Comparison of ENCODE assay signal across 9 mouse cellular contexts in the genomic region with DNA sequence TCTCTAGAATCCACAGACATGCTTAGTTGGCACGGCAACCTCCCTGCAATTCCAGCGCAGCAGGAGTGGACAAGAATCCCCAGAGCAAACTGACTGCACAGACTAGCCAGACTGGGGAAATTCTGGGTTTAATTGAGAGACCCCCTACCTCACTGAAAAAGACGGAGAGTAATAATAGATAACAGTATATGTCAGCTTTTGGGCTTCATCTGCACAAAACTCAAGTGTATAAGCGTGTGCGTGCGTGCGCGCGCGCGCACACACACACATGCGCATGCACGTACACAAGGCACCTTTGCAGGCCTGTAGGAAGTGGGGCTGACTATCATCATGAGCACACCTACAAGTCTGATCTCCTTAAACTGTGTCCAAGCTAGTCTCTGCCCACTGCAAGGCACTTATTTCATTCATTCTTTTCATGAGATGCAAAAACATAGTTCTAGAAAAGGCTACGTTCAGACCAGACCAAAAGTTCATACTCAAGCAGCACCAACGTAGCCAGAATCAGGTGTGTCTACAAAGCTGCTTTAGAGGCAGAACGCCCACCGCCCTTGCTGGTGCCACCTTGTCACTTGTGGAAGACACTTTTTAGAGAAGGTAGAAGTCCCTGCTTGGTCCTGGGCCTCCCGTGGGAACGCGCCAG.
DNase-seq lines count a peak whose midpoint lies in the region; ATAC-seq lines count a peak whose summit lies in the region.
"Had no signal": no experiment of that assay in that cellular context is flagged by ENCODE, and none has a peak within 500 bp of the region (broad histone marks: within the 10 kb centered on the region; RNA-seq: fewer than 3 reads in every experiment).

No protein-coding gene starts in this region.

- 18% methylated on average over 20 of the region's 20 CpGs for WGBS in kidney, embryonic 15.5 days
- 7% methylated on average over 20 of the region's 20 CpGs for WGBS in hindbrain, embryonic 16.5 days
- WGBS in midbrain, embryonic 16.5 days: 6% methylated on average over 20 of the region's 20 CpGs

- peak; percentile 44; the same call in 1 of the 2 replicates for ATAC-seq in kidney, embryonic 15.5 days (replicated peaks; ENCODE audit: low FRiP score)
- ATAC-seq in hindbrain, embryonic 16.5 days: peak; percentile 72
- ATAC-seq in midbrain, embryonic 16.5 days: peak; percentile 69
- no peak for ATAC-seq in megakaryocyte-erythroid progenitor cell, adult 5-6 weeks (replicated peaks; ENCODE audit: low FRiP score, low TSS enrichment, poor library complexity, severe bottlenecking)

- peak overlapping the region; percentile 51 for H3K4me3 ChIP-seq in kidney, embryonic 15.5 days (replicated peaks)
- peak overlapping the region; percentile 53 for H3K4me3 ChIP-seq in hindbrain, embryonic 16.5 days (ENCODE audit: low read length)
- peak overlapping the region; percentile 63 for H3K4me3 ChIP-seq in midbrain, embryonic 16.5 days (ENCODE audit: low read depth, low read length)

- peak overlapping the region; percentile 92 for H3K4me2 ChIP-seq in kidney, embryonic 15.5 days
- H3K4me2 ChIP-seq in hindbrain, embryonic 16.5 days (ENCODE audit: low read length): peak overlapping the region; percentile 97
- peak overlapping the region; percentile 97 for H3K4me2 ChIP-seq in midbrain, embryonic 16.5 days (ENCODE audit: low read length)

- DNase-seq in kidney, postnatal 14 days: no peak
- DNase-seq in embryo, embryonic 10.5 days (ENCODE audit: low spot score): peak; percentile 47
- DNase-seq in gastrocnemius, adult 18-20 months (ENCODE audit: low spot score): no peak
- DNase-seq in thymus, postnatal 10 days (ENCODE audit: low spot score in 2 of 2): no peak
- DNase-seq: gastrocnemius, postnatal 36 days had no signal

- peaks cover 20% of the 10 kb centered on the region for H3K4me1 ChIP-seq in kidney, embryonic 15.5 days
- H3K4me1 ChIP-seq in hindbrain, embryonic 16.5 days (ENCODE audit: control insufficient read depth, insufficient read depth, low read depth, low read length): no peaks in the 10 kb centered on the region
- H3K4me1 ChIP-seq in midbrain, embryonic 16.5 days (ENCODE audit: control insufficient read depth, insufficient read depth, low read length): peaks cover 15% of the 10 kb centered on the region

- no peaks in the 10 kb centered on the region for H3K36me3 ChIP-seq in kidney, embryonic 15.5 days
- no peaks in the 10 kb centered on the region for H3K36me3 ChIP-seq in hindbrain, embryonic 16.5 days (ENCODE audit: control insufficient read depth, insufficient read depth, low read length)
- H3K36me3 ChIP-seq in midbrain, embryonic 16.5 days (ENCODE audit: control insufficient read depth, insufficient read depth, low read length): no peaks in the 10 kb centered on the region

- H3K27ac ChIP-seq in kidney, embryonic 15.5 days: no peak overlapping the region
- no peak overlapping the region for H3K27ac ChIP-seq in hindbrain, embryonic 16.5 days (ENCODE audit: low read depth, low read length)
- no peak overlapping the region for H3K27ac ChIP-seq in midbrain, embryonic 16.5 days (ENCODE audit: low read length)

- H3K9ac ChIP-seq in kidney, embryonic 15.5 days: 0 out of 2 replicates have a peak overlapping the region, but pooled peaks have one; percentile 27
- peak overlapping the region; percentile 57 for H3K9ac ChIP-seq in hindbrain, embryonic 16.5 days (ENCODE audit: low read depth, low read length)
- H3K9ac ChIP-seq in midbrain, embryonic 16.5 days (ENCODE audit: low read depth, low read length): peak overlapping the region; percentile 66

- peaks cover 58% of the 10 kb centered on the region for H3K27me3 ChIP-seq in kidney, embryonic 15.5 days
- H3K27me3 ChIP-seq in hindbrain, embryonic 16.5 days (replicated peaks; ENCODE audit: control insufficient read depth, insufficient read depth, low read length): peaks cover 6% of the 10 kb centered on the region
- H3K27me3 ChIP-seq in midbrain, embryonic 16.5 days (ENCODE audit: control insufficient read depth, insufficient read depth, low read depth, low read length): peaks cover 7% of the 10 kb centered on the region; the same call in 1 of the 2 replicates

- no peaks in the 10 kb centered on the region for H3K9me3 ChIP-seq in kidney, embryonic 15.5 days (replicated peaks)
- H3K9me3 ChIP-seq in hindbrain, embryonic 16.5 days (ENCODE audit: control insufficient read depth, low read length): no peaks in the 10 kb centered on the region
- H3K9me3 ChIP-seq in midbrain, embryonic 16.5 days (replicated peaks; ENCODE audit: control insufficient read depth, low read length, poor library complexity, severe bottlenecking): no peaks in the 10 kb centered on the region
